Mouse (Mus musculus): ENCODE results near the gene Slf2.

DNA sequence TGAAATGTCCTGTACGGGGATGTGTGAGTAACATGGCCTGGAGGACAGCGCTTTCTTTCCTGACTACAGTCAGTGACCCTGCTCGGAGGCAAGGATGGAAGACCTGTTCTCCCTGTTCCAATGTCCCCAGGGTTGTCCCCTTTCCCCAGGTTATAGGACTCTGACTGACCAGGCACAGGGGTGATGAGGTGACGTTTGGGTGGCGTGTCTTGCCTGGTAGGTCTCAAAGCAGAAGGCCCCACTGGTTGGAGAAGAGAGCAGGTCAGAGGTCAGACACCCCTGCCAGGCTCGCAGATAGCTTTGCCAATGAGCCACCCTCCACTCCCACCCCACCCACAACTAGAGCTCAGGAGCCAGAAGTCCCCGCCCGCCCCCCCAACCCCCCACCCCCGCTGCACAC lies 98.6 kb downstream of the Slf2 start:
- TF ChIP-seq POLR2A (IDR thresholded peaks at IDR 0.05; ENCODE audit: borderline replicate concordance, low read depth, low read length) (no peak), CTCF (IDR thresholded peaks at IDR 0.05; ENCODE audit: low read depth, low read length) (no peak)
